Mouse (Mus musculus) spleen, adult 2 months (tissue): ENCODE data around the gene Hipk3.

Experiments used
- CTCF ChIP-seq: fragments of 200-500 bp; IDR thresholded peaks from 2 replicates; pipeline ENCODE4 v1.5.1; 2011; ENCODE audit warnings: mild to moderate bottlenecking, inconsistent platforms; ENCODE audit not compliant: insufficient read depth, insufficient read length, insufficient replicate concordance; ENCODE audit errors: extremely low read depth
- POLR2A ChIP-seq: fragments of 200-500 bp; IDR thresholded peaks from 2 replicates; pipeline ENCODE4 v1.6.1; 2011; ENCODE audit warnings: low read depth, low read length, inconsistent platforms

DNA sequence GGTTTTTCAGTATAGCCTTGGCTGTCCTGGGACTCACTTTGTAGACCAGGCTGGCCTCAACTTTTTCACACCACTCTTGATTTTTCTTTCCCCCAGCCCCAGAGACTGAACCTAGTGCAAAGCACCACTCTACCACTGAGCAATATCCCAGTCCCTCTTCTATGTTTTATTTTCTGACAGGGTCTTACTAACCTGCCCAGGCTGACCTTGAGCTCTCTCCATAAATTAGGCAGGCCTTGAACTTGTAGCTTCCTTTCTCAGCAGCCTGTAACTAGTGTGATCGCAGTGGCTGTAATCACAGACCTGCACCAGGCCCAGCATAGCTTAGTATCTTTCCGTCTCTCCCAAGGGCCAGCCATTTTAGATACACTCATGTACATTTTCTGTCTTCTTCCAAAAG is 3.0 kb upstream of the Hipk3 start:
- TF ChIP-seq CTCF (no peak), POLR2A (no peak)
